Mouse (Mus musculus) heart, embryonic 10.5 days (tissue): ENCODE data around the gene Rnf38. TPM values are rescaled to one million over a fixed set of nuclear protein-coding genes. Genes with fewer than 3 reads are reported as not detected.

ENCODE experiments used
- DNase-seq: peaks from one replicate; pipeline ENCODE4 v3.0.0-alpha.2; 2017; ENCODE audit warnings: low spot score
- H3K27ac ChIP-seq: fragments of 300-500 bp; sonication (generic); 2 replicates; pipeline ENCODE4 v1.5.1; 2016; ENCODE audit warnings: mild to moderate bottlenecking
- H3K27me3 ChIP-seq: fragments of 300-500 bp; sonication (generic); 2 replicates; pipeline ENCODE4 v1.6.1; 2016; ENCODE audit warnings: mild to moderate bottlenecking; ENCODE audit not compliant: poor library complexity, insufficient read depth, severe bottlenecking
- H3K36me3 ChIP-seq: fragments of 300-500 bp; sonication (generic); 2 replicates; pipeline ENCODE4 v1.6.1; 2016; ENCODE audit warnings: mild to moderate bottlenecking, moderate library complexity
- H3K4me1 ChIP-seq: fragments of 300-500 bp; sonication (generic); 2 replicates; pipeline ENCODE4 v1.6.1; 2016; ENCODE audit warnings: mild to moderate bottlenecking
- H3K4me3 ChIP-seq: fragments of 300-500 bp; sonication (generic); 2 replicates; pipeline ENCODE4 v1.5.1; 2016; ENCODE audit warnings: mild to moderate bottlenecking, moderate library complexity
- H3K9me3 ChIP-seq: fragments of 300-500 bp; sonication (generic); 2 replicates; pipeline ENCODE4 v1.6.1; 2016; ENCODE audit warnings: mild to moderate bottlenecking, moderate library complexity
- WGBS: fragments of 180-500 bp; shearing (Covaris S2); methylation state at CpG from one replicate; pipeline ENCODE4 v1.1.7; 2016; 5-methylcytosine and 5-hydroxymethylcytosine counted together
- polyA plus RNA-seq: library from polyadenylated mRNA; unstranded; fragments of >200 nt; fragmentation: Nextera tagmentation; extraction: Ambion mirVana; gene quantifications from 2 replicates; pipeline ENCODE4 v1.2.1, GENCODE M21; 2016

Gene Rnf38
- polyA plus RNA-seq, 1 experiment from 2014 or later = 23.4 TPM

- Histone ChIP-seq H3K4me1 (peaks cover 17% of the 10 kb centered on the region), H3K36me3 (no peaks in the 10 kb centered on the region), H3K4me3 (peak overlapping the region; percentile 35; the same call in 1 of the 2 replicates), H3K27me3 (no peaks in the 10 kb centered on the region), H3K27ac (no peak overlapping the region), H3K9me3 (no peaks in the 10 kb centered on the region)
- WGBS = 16% methylated on average over 18 of the region's 18 CpGs
- DNase-seq = peak; percentile 78
These were observed 13.7 kb upstream of the Rnf38 start for GRCm38 (mm10) chr4:44247051-44247939.

- WGBS = 78% methylated on average over 4 of the region's 4 CpGs
These were observed 12.7 kb upstream of the Rnf38 start for GRCm38 (mm10) chr4:44246285-44246684.

GRCm38 (mm10) chr4:44241638-44242037 lies 8.0 kb upstream of the Rnf38 start:
- no peaks in the 10 kb centered on the region for H3K4me1 ChIP-seq
- H3K27me3 ChIP-seq = no peaks in the 10 kb centered on the region
- WGBS = 72% methylated on average over 4 of the region's 4 CpGs

More at GRCm38 (mm10) chr4:44246285-44246684, 12.7 kb upstream of the Rnf38 start:
- peaks cover 13% of the 10 kb centered on the region for H3K4me1 ChIP-seq
- H3K4me3 ChIP-seq = no peak overlapping the region
- H3K9me3 ChIP-seq = no peaks in the 10 kb centered on the region
- H3K27me3 ChIP-seq = no peaks in the 10 kb centered on the region
- no peaks in the 10 kb centered on the region for H3K36me3 ChIP-seq
- no peak for DNase-seq
- H3K27ac ChIP-seq = no peak overlapping the region

GRCm38 (mm10) chr4:44235946-44236345 lies 2.4 kb upstream of the Rnf38 start:
- no peak overlapping the region for H3K27ac ChIP-seq
- peaks cover 22% of the 10 kb centered on the region for H3K4me1 ChIP-seq
- H3K4me3 ChIP-seq = no peak overlapping the region
- DNase-seq = no peak
- WGBS = 79% methylated on average over 2 of the region's 2 CpGs
- H3K27me3 ChIP-seq = no peaks in the 10 kb centered on the region
- H3K9me3 ChIP-seq = no peaks in the 10 kb centered on the region
- H3K36me3 ChIP-seq = no peaks in the 10 kb centered on the region

More at GRCm38 (mm10) chr4:44241638-44242037, 8.0 kb upstream of the Rnf38 start:
- no peaks in the 10 kb centered on the region for H3K36me3 ChIP-seq
- H3K27ac ChIP-seq = no peak overlapping the region
- DNase-seq = no peak
- H3K4me3 ChIP-seq = no peak overlapping the region
- no peaks in the 10 kb centered on the region for H3K9me3 ChIP-seq

- peak overlapping the region; percentile 90 for H3K4me3 ChIP-seq
- DNase-seq = peak; percentile 92
- peak overlapping the region; percentile 92 for H3K27ac ChIP-seq
- H3K36me3 ChIP-seq = no peaks in the 10 kb centered on the region
- H3K9me3 ChIP-seq = no peaks in the 10 kb centered on the region
- WGBS = under 1% methylated on average over 55 of the region's 62 CpGs
- H3K27me3 ChIP-seq = no peaks in the 10 kb centered on the region
- H3K4me1 ChIP-seq = peaks cover 22% of the 10 kb centered on the region
These were observed 646 bp upstream of the Rnf38 start for GRCm38 (mm10) chr4:44234004-44234866.

GRCm38 (mm10) chr4:44232771-44233712 lies 547 bp downstream of the Rnf38 start:
- Histone ChIP-seq H3K27ac (peak overlapping the region; percentile 92), H3K27me3 (no peaks in the 10 kb centered on the region), H3K36me3 (no peaks in the 10 kb centered on the region), H3K4me1 (peaks cover 22% of the 10 kb centered on the region), H3K4me3 (peak overlapping the region; percentile 90), H3K9me3 (no peaks in the 10 kb centered on the region)
- peak; percentile 82 for DNase-seq
- WGBS = 1% methylated on average over 50 of the region's 68 CpGs

- Histone ChIP-seq H3K9me3 (no peaks in the 10 kb centered on the region), H3K27ac (no peak overlapping the region), H3K36me3 (no peaks in the 10 kb centered on the region), H3K4me3 (no peak overlapping the region), H3K4me1 (no peaks in the 10 kb centered on the region; the same call in 1 of the 2 replicates), H3K27me3 (no peaks in the 10 kb centered on the region)
- WGBS = 91% methylated on average over 10 of the region's 10 CpGs
- no peak for DNase-seq
These were observed 8.5 kb downstream of the Rnf38 start for GRCm38 (mm10) chr4:44225128-44225527.

GRCm38 (mm10) chr4:44224141-44224540 lies 9.4 kb downstream of the Rnf38 start:
- WGBS = 52% methylated on average over 9 of the region's 9 CpGs
- Histone ChIP-seq H3K4me1 (no peaks in the 10 kb centered on the region; the same call in 1 of the 2 replicates), H3K4me3 (no peak overlapping the region), H3K9me3 (no peaks in the 10 kb centered on the region), H3K27me3 (no peaks in the 10 kb centered on the region), H3K27ac (no peak overlapping the region), H3K36me3 (no peaks in the 10 kb centered on the region)
- no peak for DNase-seq

GRCm38 (mm10) chr4:44223444-44223843 lies 10.1 kb downstream of the Rnf38 start:
- Histone ChIP-seq H3K36me3 (no peaks in the 10 kb centered on the region), H3K27ac (no peak overlapping the region), H3K4me1 (no peaks in the 10 kb centered on the region; the same call in 1 of the 2 replicates), H3K4me3 (no peak overlapping the region), H3K9me3 (no peaks in the 10 kb centered on the region), H3K27me3 (no peaks in the 10 kb centered on the region)
- WGBS = 55% methylated on average over 4 of the region's 4 CpGs
- DNase-seq = no peak

- DNase-seq = no peak
- Histone ChIP-seq H3K4me1 (peaks cover 18% of the 10 kb centered on the region), H3K4me3 (no peak overlapping the region), H3K27me3 (no peaks in the 10 kb centered on the region), H3K9me3 (no peaks in the 10 kb centered on the region), H3K27ac (no peak overlapping the region), H3K36me3 (no peaks in the 10 kb centered on the region)
- WGBS = 39% methylated on average over 10 of the region's 10 CpGs
These were observed 16.7 kb downstream of the Rnf38 start for GRCm38 (mm10) chr4:44216797-44217442.

GRCm38 (mm10) chr4:44199968-44200367 lies 33.6 kb downstream of the Rnf38 start:
- H3K27ac ChIP-seq = no peak overlapping the region
- WGBS = 55% methylated on average over 1 of the region's 1 CpGs
- 0 out of 2 replicates have a peak, but pooled peaks cover 6% of the 10 kb centered on the region for H3K4me1 ChIP-seq
- H3K27me3 ChIP-seq = no peaks in the 10 kb centered on the region
- H3K4me3 ChIP-seq = no peak overlapping the region
- H3K9me3 ChIP-seq = no peaks in the 10 kb centered on the region
- no peaks in the 10 kb centered on the region for H3K36me3 ChIP-seq
- no peak for DNase-seq

GRCm38 (mm10) chr4:44187431-44187830 lies 46.2 kb downstream of the Rnf38 start:
- DNase-seq = no peak
- no peaks in the 10 kb centered on the region for H3K36me3 ChIP-seq
- H3K27ac ChIP-seq = no peak overlapping the region
- no peaks in the 10 kb centered on the region for H3K9me3 ChIP-seq
- no peak overlapping the region for H3K4me3 ChIP-seq
- 85% methylated on average over 10 of the region's 10 CpGs for WGBS
- H3K27me3 ChIP-seq = no peaks in the 10 kb centered on the region
- H3K4me1 ChIP-seq = peaks cover 7% of the 10 kb centered on the region; the same call in 1 of the 2 replicates
